Comparison of ENCODE assay signal across 13 mouse cellular contexts in genomic region chr2:106991261-106991660, GRCm38 (mm10).
"Had no signal": no experiment of that assay in that cellular context is flagged by ENCODE, and none has a peak within 500 bp of the region (broad histone marks: within the 10 kb centered on the region; RNA-seq: fewer than 3 reads in every experiment).

No protein-coding gene starts in this region.

- DNase-seq: lung, adult 18-20 months; lung, embryonic 14.5 days; lung, postnatal 10 days; lung, postnatal 4 days; midbrain, embryonic 14.5 days; retina, postnatal 1 day; right cerebral cortex, adult 18-20 months; right cerebral cortex, postnatal 25 days; right cerebral cortex, postnatal 4 days; spleen, adult 18-20 months; thymus, adult 18-20 months; thymus, postnatal 14 days; thymus, postnatal 36 days had no signal
